Mouse (Mus musculus) lung, adult 2 months (tissue): ENCODE measurements around the gene Dmrta2. TPM values are rescaled to one million over a fixed set of nuclear protein-coding genes. Genes with fewer than 3 reads are reported as not detected.

Experiments
- DNase-seq: peaks from one replicate; pipeline ENCODE4 v3.0.0; 2022
- H3K4me1 ChIP-seq: fragments of 200-500 bp; 2 replicates; pipeline ENCODE4 v1.6.1; 2011; ENCODE audit warnings: low read length; ENCODE audit not compliant: control insufficient read depth, insufficient read depth
- H3K4me3 ChIP-seq: fragments of 200-500 bp; replicated peaks from 2 replicates; pipeline ENCODE3; 2011; ENCODE audit warnings: low read depth, mild to moderate bottlenecking, control low read depth, low read length; ENCODE audit errors: extremely low read depth
- CTCF ChIP-seq: fragments of 200-500 bp; IDR thresholded peaks from 2 replicates; pipeline ENCODE4 v1.5.1; 2011; ENCODE audit warnings: mild to moderate bottlenecking, low read length, control low read depth; ENCODE audit not compliant: insufficient read depth
- POLR2A ChIP-seq: fragments of 200-500 bp; IDR thresholded peaks from 2 replicates; pipeline ENCODE4 v1.6.1; 2011; ENCODE audit warnings: low read depth, mild to moderate bottlenecking, control low read depth, low read length, borderline replicate concordance; ENCODE audit errors: extremely low read depth
- WGBS: fragments of 180-500 bp; shearing (Covaris S2); methylation state at CpG from one replicate; pipeline ENCODE4 v1.1.7; 2018; 5-methylcytosine and 5-hydroxymethylcytosine counted together
- polyA plus RNA-seq: library from polyadenylated mRNA; depleted of rRNA; stranded (reverse); fragments of >200 nt; gene quantifications from 2 replicates; pipeline ENCODE4 v1.2.3, GENCODE M21; 2012

Gene Dmrta2
- polyA plus RNA-seq, 1 experiment, result 0.43 TPM

GRCm38 (mm10) chr4:109963570-109964279, 14.1 kb upstream of the Dmrta2 start:
- no peak overlapping the region for H3K4me3 ChIP-seq
- no peak for DNase-seq
- no peaks in the 10 kb centered on the region for H3K4me1 ChIP-seq
- 76% methylated on average over 5 of the region's 5 CpGs for WGBS
- no peak for TF ChIP-seq CTCF
- TF ChIP-seq POLR2A, result no peak

- Histone ChIP-seq H3K4me3 (no peak overlapping the region), H3K4me1 (no peaks in the 10 kb centered on the region)
- TF ChIP-seq POLR2A (no peak), CTCF (no peak)
- no peak for DNase-seq
- 83% methylated on average over 5 of the region's 5 CpGs for WGBS
Observed at GRCm38 (mm10) chr4:109969561-109969960, 8.3 kb upstream of the Dmrta2 start.

GRCm38 (mm10) chr4:109973991-109974654, 3.7 kb upstream of the Dmrta2 start:
- 7% methylated on average over 20 of the region's 20 CpGs for WGBS
- TF ChIP-seq POLR2A (no peak), CTCF (no peak)
- H3K4me3 ChIP-seq, result no peak overlapping the region

GRCm38 (mm10) chr4:109974655-109975380, 3.0 kb upstream of the Dmrta2 start:
- TF ChIP-seq POLR2A, result no peak
- TF ChIP-seq CTCF, result no peak
- Histone ChIP-seq H3K4me3 (no peak overlapping the region), H3K4me1 (no peaks in the 10 kb centered on the region)
- DNase-seq, result no peak
- WGBS, result 4% methylated on average over 33 of the region's 33 CpGs

More at GRCm38 (mm10) chr4:109973991-109974654, 3.7 kb upstream of the Dmrta2 start:
- H3K4me1 ChIP-seq, result no peaks in the 10 kb centered on the region
- DNase-seq, result no peak

GRCm38 (mm10) chr4:109975381-109976240, 2.2 kb upstream of the Dmrta2 start:
- H3K4me3 ChIP-seq, result no peak overlapping the region
- TF ChIP-seq POLR2A (no peak), CTCF (no peak)
- H3K4me1 ChIP-seq, result no peaks in the 10 kb centered on the region
- 13% methylated on average over 25 of the region's 25 CpGs for whole genome bisulfite sequencing
- no peak for DNase-seq

GRCm38 (mm10) chr4:109976273-109977147, 1.3 kb upstream of the Dmrta2 start:
- WGBS, result 4% methylated on average over 34 of the region's 34 CpGs
- TF ChIP-seq CTCF, result no peak
- no peak for TF ChIP-seq POLR2A
- no peak overlapping the region for H3K4me3 ChIP-seq
- H3K4me1 ChIP-seq, result no peaks in the 10 kb centered on the region
- DNase-seq, result no peak

GRCm38 (mm10) chr4:109978068-109978857, 410 bp downstream of the Dmrta2 start:
- Histone ChIP-seq H3K4me1 (peaks cover 2% of the 10 kb centered on the region; the same call in 1 of the 2 replicates), H3K4me3 (no peak overlapping the region)
- 4% methylated on average over 56 of the region's 56 CpGs for WGBS
- TF ChIP-seq CTCF (no peak), POLR2A (no peak)
- no peak for DNase-seq
